Mouse (Mus musculus): Measurements from ENCODE around the gene Dlg5.

Gene Dlg5

GRCm38 (mm10) chr14:24125069-24125468 is 120.7 kb downstream of the Dlg5 start:
- DNase-seq (ENCODE audit: low spot score), result no peak

- no peak for DNase-seq (ENCODE audit: low spot score)
Observed at GRCm38 (mm10) chr14:24124171-24124570, 121.5 kb downstream of the Dlg5 start.

- no peak for DNase-seq (ENCODE audit: low spot score)
Observed at GRCm38 (mm10) chr14:24106734-24107133, 139.0 kb downstream of the Dlg5 start.

GRCm38 (mm10) chr14:24098828-24099227 is 146.9 kb downstream of the Dlg5 start:
- no peak for DNase-seq (ENCODE audit: low spot score)

- DNase-seq (ENCODE audit: low spot score), result no peak
Observed at GRCm38 (mm10) chr14:24094656-24095055, 151.1 kb downstream of the Dlg5 start.

- DNase-seq (ENCODE audit: low spot score), result no peak
Observed at GRCm38 (mm10) chr14:24093221-24093620, 152.5 kb downstream of the Dlg5 start.

GRCm38 (mm10) chr14:24092391-24092790 is 153.3 kb downstream of the Dlg5 start:
- no peak for DNase-seq (ENCODE audit: low spot score)

GRCm38 (mm10) chr14:24090790-24091189 is 154.9 kb downstream of the Dlg5 start:
- DNase-seq (ENCODE audit: low spot score), result no peak

GRCm38 (mm10) chr14:24089181-24089580 is 156.5 kb downstream of the Dlg5 start:
- no peak for DNase-seq (ENCODE audit: low spot score)

GRCm38 (mm10) chr14:24087430-24087829 is 158.3 kb downstream of the Dlg5 start:
- DNase-seq (ENCODE audit: low spot score), result no peak

- DNase-seq (ENCODE audit: low spot score), result no peak
Observed at GRCm38 (mm10) chr14:24086481-24086880, 159.2 kb downstream of the Dlg5 start.

All from left cerebral cortex, adult 11 months (tissue).